Mouse (Mus musculus) liver, embryonic 11.5 days (tissue): ENCODE data around the gene Sema5b. TPM values are rescaled to one million over a fixed set of nuclear protein-coding genes. Genes with fewer than 3 reads are reported as not detected.

ENCODE experiments used
- ATAC-seq: fragments of 200-750 bp; cut with Nextera tagmentation; replicated peaks from 2 replicates; pipeline ENCODE4 v1.8.0; 2017; ENCODE audit warnings: moderate number of reproducible peaks, mild to moderate bottlenecking, moderate TSS enrichment, moderate library complexity; ENCODE audit not compliant: low FRiP score
- DNase-seq: peaks from one replicate; pipeline ENCODE4 v3.0.0-alpha.2; 2017; ENCODE audit warnings: low spot score
- H3K27ac ChIP-seq: fragments of 300-500 bp; sonication (generic); 2 replicates; pipeline ENCODE4 v1.5.1; 2014; ENCODE audit warnings: mild to moderate bottlenecking, low read depth, low read length, control low read depth
- H3K27me3 ChIP-seq: fragments of 300-500 bp; sonication (generic); replicated peaks from 2 replicates; pipeline ENCODE4 v1.6.1; 2014; ENCODE audit warnings: low read length, mixed read lengths; ENCODE audit not compliant: control insufficient read depth, insufficient read depth
- H3K36me3 ChIP-seq: fragments of 300-500 bp; sonication (generic); 2 replicates; pipeline ENCODE4 v1.6.1; 2014; ENCODE audit warnings: mild to moderate bottlenecking, low read length, moderate library complexity, mixed read lengths; ENCODE audit not compliant: control insufficient read depth, insufficient read depth
- H3K4me1 ChIP-seq: fragments of 300-500 bp; sonication (generic); replicated peaks from 2 replicates; pipeline ENCODE4 v1.6.1; 2014; ENCODE audit warnings: low read length, mixed read lengths; ENCODE audit not compliant: control insufficient read depth, insufficient read depth
- H3K4me2 ChIP-seq: fragments of 300-500 bp; sonication (generic); 2 replicates; pipeline ENCODE4 v1.6.1; 2014; ENCODE audit warnings: mild to moderate bottlenecking, control low read depth, moderate library complexity
- H3K4me3 ChIP-seq: fragments of 300-500 bp; sonication (generic); 2 replicates; pipeline ENCODE4 v1.5.1; 2014; ENCODE audit warnings: low read depth, low read length, control low read depth
- H3K9ac ChIP-seq: fragments of 300-500 bp; sonication (generic); 2 replicates; pipeline ENCODE4 v1.6.1; 2014; ENCODE audit warnings: low read depth, low read length, control low read depth
- H3K9me3 ChIP-seq: fragments of 300-500 bp; sonication (generic); 2 replicates; pipeline ENCODE4 v1.6.1; 2016; ENCODE audit warnings: low read length, inconsistent platforms, mixed read lengths; ENCODE audit not compliant: control insufficient read depth
- WGBS: fragments of 180-500 bp; shearing (Covaris S2); extraction: QIAGEN DNeasy Blood & Tissue Kit; methylation state at CpG from one replicate; pipeline ENCODE4 v1.1.7; 2014; 5-methylcytosine and 5-hydroxymethylcytosine counted together
- polyA plus RNA-seq: library from polyadenylated mRNA; unstranded; fragments of >200 nt; fragmentation: Nextera tagmentation; extraction: Ambion mirVana; gene quantifications from 2 replicates; pipeline ENCODE4 v1.2.1, GENCODE M21; 2014

Gene Sema5b
- polyA plus RNA-seq, 1 experiment from 2014 or later = 1.4 TPM

- no peak overlapping the region for H3K9ac ChIP-seq
- H3K4me2 ChIP-seq = no peak overlapping the region
- DNase-seq = no peak
- H3K9me3 ChIP-seq = peaks cover 3% of the 10 kb centered on the region; the same call in 1 of the 2 replicates
- peaks cover 27% of the 10 kb centered on the region for H3K27me3 ChIP-seq
- H3K27ac ChIP-seq = no peak overlapping the region
- H3K4me1 ChIP-seq = no peaks in the 10 kb centered on the region
- H3K36me3 ChIP-seq = no peaks in the 10 kb centered on the region
- no peak overlapping the region for H3K4me3 ChIP-seq
- WGBS = 89% methylated on average over 5 of the region's 5 CpGs
- ATAC-seq = no peak
These were observed 52.5 kb downstream of the Sema5b start for GRCm38 (mm10) chr16:35593474-35593873.

DNA sequence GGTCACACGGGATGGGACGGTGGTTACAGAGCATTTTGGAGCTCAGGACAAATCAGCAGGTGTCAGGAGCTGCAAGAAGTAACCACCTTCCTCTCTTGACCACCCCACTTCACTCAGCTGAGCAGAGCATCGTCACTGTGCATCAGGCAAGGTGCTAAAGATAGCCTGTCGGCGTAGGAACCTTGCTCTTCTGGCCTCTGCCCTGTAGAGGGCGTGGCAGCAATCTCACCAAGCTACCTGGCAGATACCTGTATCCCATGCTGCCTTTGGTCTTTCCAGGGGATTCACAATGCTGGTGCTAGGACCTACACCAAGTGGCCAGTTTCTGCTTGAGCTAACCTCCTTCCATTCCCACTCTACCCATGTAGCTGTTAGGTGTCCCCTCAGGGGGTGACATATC lies 55.3 kb downstream of the Sema5b start:
- Histone ChIP-seq H3K4me1 (no peaks in the 10 kb centered on the region), H3K4me2 (no peak overlapping the region), H3K27ac (no peak overlapping the region), H3K4me3 (no peak overlapping the region), H3K36me3 (no peaks in the 10 kb centered on the region), H3K9me3 (peaks cover 3% of the 10 kb centered on the region; the same call in 1 of the 2 replicates), H3K9ac (no peak overlapping the region), H3K27me3 (peaks cover 9% of the 10 kb centered on the region)
- no peak for DNase-seq
- WGBS = 42% methylated on average over 6 of the region's 6 CpGs
- no peak for ATAC-seq

GRCm38 (mm10) chr16:35596661-35597350 lies 55.9 kb downstream of the Sema5b start:
- peaks cover 6% of the 10 kb centered on the region; the same call in 1 of the 2 replicates for H3K27me3 ChIP-seq
- ATAC-seq = no peak
- no peak overlapping the region for H3K27ac ChIP-seq

DNA sequence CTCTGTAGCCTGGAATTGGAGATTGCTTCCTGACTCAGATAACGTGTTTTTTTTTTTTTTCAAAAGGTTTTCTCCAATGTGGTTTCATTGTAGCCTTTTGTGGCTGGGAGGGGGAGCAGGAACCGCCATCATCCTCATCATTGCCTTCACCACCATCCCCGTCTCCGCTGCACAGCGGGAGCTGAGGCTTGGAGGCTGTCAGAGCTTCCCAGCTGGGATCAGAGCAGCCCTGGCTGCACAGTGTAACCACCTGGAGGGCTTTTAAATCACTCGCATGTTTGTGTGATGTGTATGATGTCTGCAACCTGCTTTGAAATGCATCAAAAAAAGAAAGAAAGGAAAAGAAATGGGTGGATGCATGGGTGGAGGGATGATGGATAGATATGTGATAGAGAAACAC lies 57.0 kb downstream of the Sema5b start:
- peaks cover 4% of the 10 kb centered on the region; the same call in 1 of the 2 replicates for H3K27me3 ChIP-seq
- H3K4me3 ChIP-seq = no peak overlapping the region
- no peak overlapping the region for H3K4me2 ChIP-seq
- H3K9ac ChIP-seq = no peak overlapping the region
- DNase-seq = no peak
- no peak for ATAC-seq
- H3K9me3 ChIP-seq = peaks cover 3% of the 10 kb centered on the region; the same call in 1 of the 2 replicates
- H3K36me3 ChIP-seq = no peaks in the 10 kb centered on the region
- H3K4me1 ChIP-seq = no peaks in the 10 kb centered on the region
- 17% methylated on average over 6 of the region's 6 CpGs for WGBS
- no peak overlapping the region for H3K27ac ChIP-seq

More at GRCm38 (mm10) chr16:35596661-35597350, 55.9 kb downstream of the Sema5b start:
- no peaks in the 10 kb centered on the region for H3K4me1 ChIP-seq
- no peaks in the 10 kb centered on the region for H3K36me3 ChIP-seq
- H3K4me2 ChIP-seq = no peak overlapping the region
- 52% methylated on average over 8 of the region's 8 CpGs for WGBS
- H3K4me3 ChIP-seq = no peak overlapping the region
- H3K9ac ChIP-seq = no peak overlapping the region
- peaks cover 3% of the 10 kb centered on the region; the same call in 1 of the 2 replicates for H3K9me3 ChIP-seq
- DNase-seq = no peak

DNA sequence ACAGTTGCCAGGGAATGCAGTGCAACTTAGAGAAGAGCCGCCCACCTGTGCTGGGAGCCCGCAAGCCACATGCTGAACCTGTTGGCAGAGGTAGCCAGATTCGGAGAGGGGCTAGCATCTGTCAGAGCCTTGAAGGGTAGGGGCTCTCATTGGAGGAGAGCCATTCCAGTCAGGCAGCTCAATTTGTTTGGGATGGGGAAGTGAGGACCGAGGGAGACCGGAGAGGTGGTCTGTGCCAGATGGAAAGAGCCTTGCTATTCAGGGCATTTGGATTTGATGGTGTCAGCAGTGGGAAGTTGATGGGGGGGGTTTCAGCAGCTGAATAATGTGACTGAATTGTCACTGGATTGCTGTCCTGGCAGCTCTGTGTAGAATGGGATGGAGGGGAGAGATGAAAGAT lies 57.9 kb downstream of the Sema5b start:
- DNase-seq = no peak
- H3K9ac ChIP-seq = no peak overlapping the region
- no peak overlapping the region for H3K4me3 ChIP-seq
- H3K9me3 ChIP-seq = no peaks in the 10 kb centered on the region
- no peak overlapping the region for H3K4me2 ChIP-seq
- H3K4me1 ChIP-seq = no peaks in the 10 kb centered on the region
- H3K27me3 ChIP-seq = peaks cover 9% of the 10 kb centered on the region
- no peak overlapping the region for H3K27ac ChIP-seq
- H3K36me3 ChIP-seq = no peaks in the 10 kb centered on the region
- no peak for ATAC-seq
- WGBS = 63% methylated on average over 5 of the region's 5 CpGs

- no peak for ATAC-seq
- Histone ChIP-seq H3K4me1 (no peaks in the 10 kb centered on the region), H3K4me2 (no peak overlapping the region), H3K9ac (no peak overlapping the region), H3K36me3 (no peaks in the 10 kb centered on the region), H3K4me3 (no peak overlapping the region), H3K9me3 (no peaks in the 10 kb centered on the region), H3K27me3 (peaks cover 9% of the 10 kb centered on the region), H3K27ac (no peak overlapping the region)
- 60% methylated on average over 5 of the region's 5 CpGs for WGBS
- no peak for DNase-seq
These were observed 59.3 kb downstream of the Sema5b start for GRCm38 (mm10) chr16:35600282-35600681.

- peaks cover 9% of the 10 kb centered on the region for H3K27me3 ChIP-seq
- H3K4me2 ChIP-seq = no peak overlapping the region
- H3K4me1 ChIP-seq = no peaks in the 10 kb centered on the region
- 84% methylated on average over 6 of the region's 6 CpGs for WGBS
- no peak overlapping the region for H3K4me3 ChIP-seq
- no peak for DNase-seq
- H3K36me3 ChIP-seq = no peaks in the 10 kb centered on the region
- ATAC-seq = no peak
- no peak overlapping the region for H3K9ac ChIP-seq
- no peak overlapping the region for H3K27ac ChIP-seq
- H3K9me3 ChIP-seq = no peaks in the 10 kb centered on the region
These were observed 60.5 kb downstream of the Sema5b start for GRCm38 (mm10) chr16:35601426-35601825.

GRCm38 (mm10) chr16:35602529-35602928 lies 61.6 kb downstream of the Sema5b start:
- H3K27ac ChIP-seq = no peak overlapping the region
- no peak for DNase-seq
- no peaks in the 10 kb centered on the region for H3K9me3 ChIP-seq
- 56% methylated on average over 9 of the region's 9 CpGs for WGBS
- no peak overlapping the region for H3K9ac ChIP-seq
- H3K4me3 ChIP-seq = no peak overlapping the region
- ATAC-seq = no peak
- H3K4me1 ChIP-seq = no peaks in the 10 kb centered on the region
- peaks cover 9% of the 10 kb centered on the region for H3K27me3 ChIP-seq
- no peak overlapping the region for H3K4me2 ChIP-seq
- H3K36me3 ChIP-seq = no peaks in the 10 kb centered on the region
